Mouse (Mus musculus) spleen, adult 2 months (tissue): ENCODE data around the gene Slc25a5.

ENCODE experiments used
- CTCF ChIP-seq: fragments of 200-500 bp; IDR thresholded peaks from 2 replicates; pipeline ENCODE4 v1.5.1; 2011; ENCODE audit warnings: mild to moderate bottlenecking, inconsistent platforms; ENCODE audit not compliant: insufficient read depth, insufficient read length, insufficient replicate concordance; ENCODE audit errors: extremely low read depth
- POLR2A ChIP-seq: fragments of 200-500 bp; IDR thresholded peaks from 2 replicates; pipeline ENCODE4 v1.6.1; 2011; ENCODE audit warnings: low read depth, low read length, inconsistent platforms

- TF ChIP-seq POLR2A (no peak), CTCF (no peak)
These were observed 28.1 kb upstream of the Slc25a5 start for GRCm38 (mm10) chrX:36767386-36767785.
